Mouse (Mus musculus): Measurements from ENCODE around the gene Add3.

Add3 gene

GRCm38 (mm10) chr19:53140044-53140803, at the start of gene Add3:
Gene Add3 (plus strand): TSS chr19:53140443.
- peak; percentile 69 for DNase-seq

DNA sequence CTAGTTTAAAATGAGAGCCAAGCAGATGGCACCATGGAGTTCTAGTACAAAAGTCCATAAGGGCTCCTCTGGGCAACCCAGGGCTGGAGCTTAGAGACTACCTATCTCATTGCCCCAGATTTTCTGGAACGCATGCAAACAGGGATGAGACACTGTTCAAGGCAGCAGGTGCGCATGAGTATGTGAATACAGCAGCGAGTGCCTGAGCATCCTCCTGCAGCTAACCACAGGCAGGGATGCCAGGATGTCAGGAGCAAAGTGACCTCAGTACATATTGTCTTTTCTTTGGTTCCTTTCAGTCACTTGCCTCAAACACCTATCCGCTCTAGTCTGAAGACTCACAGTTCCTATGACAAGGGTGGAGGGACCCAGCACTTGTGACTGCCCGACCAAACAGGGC, 49.6 kb upstream of the Add3 start:
- DNase-seq = no peak

- peak; percentile 33 for DNase-seq
These were observed 48.0 kb upstream of the Add3 start for GRCm38 (mm10) chr19:53092251-53092650.

DNA sequence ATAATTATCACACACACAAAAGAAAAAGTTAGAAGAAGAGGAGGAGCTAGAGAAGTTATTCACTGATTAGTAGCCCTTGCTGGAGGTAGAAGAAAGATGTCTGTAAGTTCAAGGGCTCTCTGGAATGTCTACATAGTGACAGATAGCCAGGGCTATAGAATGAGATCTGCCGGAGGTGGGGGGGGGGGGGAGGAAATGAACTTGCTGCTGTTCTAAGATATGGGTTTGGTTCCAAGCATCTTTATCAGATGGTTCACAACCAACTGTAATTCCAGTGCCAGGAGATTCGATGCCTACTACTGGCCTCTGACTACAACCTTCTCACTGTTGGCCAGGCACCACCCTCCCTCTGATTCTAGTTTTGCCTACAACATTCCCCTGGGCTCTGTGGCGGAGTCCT, 46.9 kb upstream of the Add3 start:
- no peak for DNase-seq

DNA sequence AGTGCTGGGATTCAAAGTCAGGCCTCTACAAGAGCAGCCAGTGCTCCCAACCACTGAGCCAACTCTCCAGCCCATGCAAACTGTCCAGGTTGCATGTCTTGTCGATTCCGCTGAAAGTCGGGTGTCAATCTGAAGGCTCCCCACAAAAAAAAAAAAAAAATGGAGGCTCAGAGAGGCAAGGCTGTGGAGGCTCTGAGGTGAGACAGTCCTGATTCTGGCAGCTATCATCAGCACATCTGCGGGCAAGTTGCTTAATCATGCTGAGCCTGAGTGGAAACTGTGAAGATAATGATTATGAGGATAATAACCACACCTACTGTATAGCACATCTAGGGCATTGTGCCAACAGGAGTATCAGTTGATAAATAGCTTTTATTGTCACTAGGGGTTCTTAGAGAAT, 45.6 kb upstream of the Add3 start:
- no peak for DNase-seq

GRCm38 (mm10) chr19:53101374-53102300, 38.6 kb upstream of the Add3 start:
- no peak for DNase-seq

- DNase-seq = peak; percentile 89
These were observed 34.7 kb upstream of the Add3 start for GRCm38 (mm10) chr19:53105374-53106090.

- no peak for DNase-seq
These were observed 33.3 kb upstream of the Add3 start for GRCm38 (mm10) chr19:53106952-53107351.

DNA sequence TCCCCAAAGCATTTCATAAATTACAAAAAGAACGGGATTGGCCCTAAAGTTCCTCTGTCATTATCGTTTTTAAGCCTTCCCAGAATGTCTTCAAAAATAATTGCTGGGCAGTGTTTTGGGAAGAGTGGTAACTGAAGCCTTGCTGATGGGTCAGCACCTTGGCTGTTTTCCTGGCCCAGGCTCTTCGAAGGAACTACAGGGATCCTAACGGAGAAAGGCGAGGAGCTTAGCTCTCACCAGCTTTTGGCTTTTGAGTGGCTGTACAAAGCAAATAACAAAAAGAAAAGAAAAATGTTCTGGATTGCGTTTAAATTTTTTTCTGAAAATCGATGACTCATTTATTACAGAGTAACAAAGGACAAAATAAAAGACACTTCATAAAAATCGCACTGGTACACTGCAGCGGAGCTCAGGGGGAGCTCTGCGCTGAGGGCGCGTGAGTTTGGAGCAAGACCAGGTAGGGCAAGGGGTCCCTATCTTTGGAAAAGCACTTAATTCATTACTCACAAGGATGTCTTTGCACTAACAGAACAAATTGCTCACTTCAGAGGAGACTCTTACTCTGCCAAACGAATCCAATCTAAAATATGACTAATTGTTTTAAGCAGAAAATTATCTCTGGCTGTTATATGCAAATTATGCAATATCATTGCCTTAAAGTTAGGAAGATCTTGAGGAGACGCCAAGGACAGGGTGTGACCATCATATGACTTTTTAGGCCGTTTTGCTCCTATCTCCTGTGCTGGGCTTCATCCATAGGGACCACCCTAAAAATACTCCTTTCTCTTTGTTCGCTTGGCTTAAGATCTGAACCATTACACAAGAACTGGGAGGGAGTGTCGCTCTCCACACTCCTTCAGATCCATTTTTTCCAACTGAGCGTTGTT, 32.6 kb upstream of the Add3 start:
- DNase-seq = no peak

DNA sequence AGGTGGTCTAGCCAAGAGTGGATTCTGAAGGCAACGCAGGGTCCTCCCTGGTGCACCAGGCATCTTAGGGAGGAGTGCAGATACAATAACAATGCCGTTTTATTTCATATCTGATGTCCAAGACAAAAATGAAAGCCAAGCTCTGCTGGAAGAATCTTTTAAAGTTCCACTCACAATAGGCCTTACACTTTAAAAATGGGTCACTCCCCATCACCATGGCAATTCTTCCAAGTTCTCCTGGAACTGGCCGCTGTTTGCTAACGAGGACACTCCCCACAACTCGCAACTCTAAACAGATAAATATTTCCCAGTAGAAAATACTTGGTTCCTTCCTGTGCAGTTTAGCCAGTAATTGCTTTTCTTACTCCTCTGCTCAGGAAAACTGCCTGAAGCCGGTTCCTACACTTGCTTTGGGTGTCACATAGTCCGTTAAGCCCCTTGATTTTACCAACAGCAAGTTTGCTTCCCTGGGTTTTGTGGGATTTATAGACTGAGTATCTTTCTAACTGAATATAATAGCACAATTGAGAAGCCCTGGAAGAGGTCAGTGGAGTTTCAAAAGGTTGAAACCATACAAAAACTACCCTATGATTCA, 28.1 kb upstream of the Add3 start:
- no peak for DNase-seq

DNA sequence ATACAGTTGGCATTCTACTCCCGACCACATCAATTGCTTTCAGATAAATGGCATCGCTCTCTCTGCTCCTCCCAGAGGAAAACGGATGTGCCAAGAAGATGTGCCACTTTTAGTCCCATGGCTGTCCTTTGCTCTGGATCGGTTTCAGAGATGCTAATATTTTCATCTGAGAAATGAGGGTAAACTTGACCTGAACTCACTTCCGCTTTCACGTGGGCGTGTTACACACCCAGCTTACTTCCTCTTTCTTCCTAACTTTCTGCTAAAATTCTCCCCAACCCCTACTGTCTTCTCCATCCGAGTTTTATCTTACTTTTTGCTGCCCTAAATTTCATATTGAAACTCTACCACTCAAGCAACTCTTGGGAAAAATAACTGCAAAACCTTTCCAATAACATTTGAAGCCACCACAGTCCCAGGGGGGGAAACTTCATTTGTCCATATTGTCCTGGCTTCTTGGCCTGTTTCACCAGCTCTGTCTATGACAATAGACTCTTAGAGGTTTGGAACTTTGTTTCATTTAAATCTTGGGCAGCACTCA, 20.9 kb upstream of the Add3 start:
- no peak for DNase-seq

DNA sequence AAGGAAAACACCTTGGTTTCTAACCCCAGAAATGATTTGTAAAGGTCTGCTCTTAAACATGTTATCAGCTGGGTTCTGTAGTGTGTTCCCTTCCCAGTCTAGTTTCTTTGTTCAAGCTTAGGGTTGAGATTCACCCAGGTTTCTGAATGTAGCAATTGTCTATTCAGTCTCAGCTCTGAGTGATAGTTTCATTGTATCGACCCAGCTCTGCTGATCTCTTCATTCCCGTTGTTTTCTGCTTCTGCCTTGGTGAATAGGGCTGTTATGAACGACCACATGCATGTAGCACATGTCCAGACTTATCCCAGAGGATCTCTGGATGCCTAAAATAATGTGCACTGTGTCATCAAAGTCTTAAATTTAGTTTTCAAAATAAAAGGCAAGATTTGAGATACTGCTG, 19.8 kb upstream of the Add3 start:
- no peak for DNase-seq

DNA sequence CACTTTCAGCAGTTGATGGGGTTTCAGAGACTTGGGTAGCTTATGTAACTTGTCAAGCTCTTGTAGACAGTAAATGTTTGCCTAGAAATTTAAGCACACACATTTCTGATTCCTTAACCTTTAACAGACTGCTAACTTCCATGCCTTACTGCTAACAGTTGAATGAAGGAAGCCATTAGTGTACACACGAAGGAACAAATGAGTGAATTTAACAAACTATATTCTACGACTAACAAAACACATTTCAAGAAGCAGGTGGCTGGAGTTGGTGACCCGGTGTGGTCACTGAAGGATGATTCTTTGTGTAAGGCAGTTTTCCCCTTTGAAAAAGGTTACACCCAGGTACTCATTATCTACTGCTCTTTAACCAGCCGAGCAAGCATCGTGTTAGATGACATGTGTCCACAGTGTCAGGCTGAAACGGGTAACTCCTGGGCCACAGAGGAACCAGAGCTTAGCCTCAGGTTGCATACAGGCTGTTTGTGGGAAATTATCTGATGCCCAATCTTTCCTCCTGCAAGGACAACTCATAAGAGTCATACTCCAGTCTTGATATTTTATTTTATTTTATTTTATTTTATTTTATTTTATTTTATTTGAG, 17.5 kb upstream of the Add3 start:
- DNase-seq = no peak

DNA sequence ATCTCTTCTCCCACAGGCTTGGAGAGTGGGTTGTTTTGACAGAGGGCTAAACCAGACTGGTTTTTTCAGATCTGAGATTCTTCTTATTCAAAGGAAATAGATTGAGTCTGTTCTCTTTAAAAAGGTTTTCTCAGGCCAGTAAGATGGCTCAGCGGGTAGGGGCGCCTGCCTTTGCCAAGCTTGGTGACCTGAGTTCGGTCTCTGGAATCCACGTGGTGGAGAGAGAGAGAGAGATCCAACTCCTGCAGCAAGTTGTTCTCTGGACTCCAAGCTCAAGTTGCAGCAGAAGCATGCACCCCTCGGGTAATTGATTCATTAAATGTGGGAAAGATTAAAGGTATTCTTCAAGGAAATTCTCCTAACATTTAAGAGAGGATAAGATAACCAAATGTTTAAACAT, 16.9 kb upstream of the Add3 start:
- peak; percentile 54 for DNase-seq

DNA sequence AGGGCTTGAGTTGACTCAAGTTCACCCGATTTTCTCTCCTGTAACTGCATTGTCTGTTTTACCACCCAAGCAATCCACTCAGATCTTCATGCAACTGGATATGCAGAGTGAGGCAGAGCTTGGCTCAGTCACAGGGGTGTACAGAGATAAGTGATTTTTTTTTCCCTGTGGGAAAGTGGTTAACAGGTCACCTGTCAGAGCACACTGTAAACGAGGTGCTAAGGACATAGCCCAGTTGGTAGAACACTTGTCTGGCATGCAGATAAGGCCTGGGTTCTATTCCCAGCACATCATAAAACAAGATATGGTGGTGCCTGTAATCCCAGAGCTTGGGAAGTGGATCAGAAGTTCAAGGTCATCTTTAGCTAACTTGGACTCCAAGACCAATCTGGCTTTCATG, 14.6 kb upstream of the Add3 start:
- no peak for DNase-seq

DNA sequence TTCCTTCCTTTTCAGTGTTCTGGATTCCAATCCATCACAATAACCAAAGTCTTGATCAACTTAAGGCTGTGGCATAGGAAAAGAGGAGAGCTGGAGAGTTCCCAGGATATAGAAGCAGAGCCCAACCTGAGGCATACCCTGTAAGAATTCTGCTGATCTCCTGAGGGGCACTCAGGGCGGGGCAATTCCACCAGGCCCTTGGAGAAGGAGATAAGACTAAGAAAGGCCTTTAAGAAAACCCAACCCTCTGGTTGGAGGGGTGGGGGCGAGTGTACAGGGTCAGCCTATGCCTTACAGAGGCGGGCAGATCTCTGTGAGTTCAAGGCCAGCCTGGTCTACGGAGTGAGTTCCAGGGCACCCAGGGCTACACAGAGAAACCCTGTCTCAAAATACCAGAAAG, 13.7 kb upstream of the Add3 start:
- DNase-seq = no peak

- DNase-seq = no peak
These were observed 12.6 kb upstream of the Add3 start for GRCm38 (mm10) chr19:53127320-53128291.

DNA sequence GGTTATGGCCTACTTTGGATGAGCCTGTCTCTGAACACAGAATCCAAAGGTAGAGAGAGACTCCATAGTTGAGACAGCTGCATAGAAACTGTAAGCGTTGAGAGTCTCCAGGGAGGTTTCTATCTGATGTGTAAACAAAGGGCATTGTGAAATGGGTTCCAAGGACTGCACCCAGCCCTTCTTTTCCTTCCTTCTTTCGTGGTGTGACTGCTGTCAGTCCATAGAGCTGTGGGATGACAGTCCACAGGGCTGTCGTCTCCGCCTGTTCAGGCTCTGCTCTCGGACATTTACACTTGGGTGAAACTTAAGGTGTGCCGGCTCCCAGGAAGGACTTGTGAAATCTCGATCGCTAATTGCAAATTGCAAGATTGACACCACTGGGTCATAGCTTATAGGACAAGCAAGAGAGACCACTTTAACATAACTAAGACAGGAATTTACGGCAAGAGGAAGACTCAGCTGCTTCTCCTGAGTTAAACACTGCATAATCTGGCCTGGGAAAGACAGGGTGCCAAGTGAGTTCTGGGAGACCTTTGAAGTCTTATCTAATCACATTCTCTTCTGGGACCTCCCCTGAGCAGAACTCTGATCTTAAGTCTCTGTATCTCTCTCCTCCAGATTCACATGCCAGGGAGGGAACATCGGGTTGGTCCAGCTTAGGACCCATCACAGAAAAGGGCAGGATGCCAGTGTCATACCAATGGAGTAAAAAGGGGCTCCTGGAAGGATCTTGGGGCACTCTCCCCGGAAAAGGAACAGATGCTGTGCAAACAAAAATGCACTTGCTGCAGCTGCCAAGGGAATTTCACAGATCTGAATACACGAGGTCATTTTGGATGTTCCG, 11.5 kb upstream of the Add3 start:
- DNase-seq = no peak
